Mouse (Mus musculus): ENCODE results near the gene Rpn2.

GRCm38 (mm10) chr2:157296105-157296689, 17.4 kb downstream of the Rpn2 start:
- TF ChIP-seq POLR2A (IDR thresholded peaks at IDR 0.05; ENCODE audit: extremely low read depth, insufficient read depth, low read length) (no peak), CTCF (IDR thresholded peaks at IDR 0.05; ENCODE audit: low read depth, low read length) (no peak)
